8 mouse cellular contexts compared by ENCODE assay signal in genomic region chr10:121206002-121206742, GRCm38 (mm10).
DNase-seq lines count a peak whose midpoint lies in the region; ATAC-seq lines count a peak whose summit lies in the region.

No protein-coding gene starts in this region.

- H3K27me3 ChIP-seq in heart, embryonic 10.5 days (ENCODE audit: insufficient read depth, poor library complexity, severe bottlenecking) = no peaks in the 10 kb centered on the region
- peaks cover 31% of the 10 kb centered on the region for H3K27me3 ChIP-seq in forebrain, embryonic 14.5 days (replicated peaks; ENCODE audit: control insufficient read depth, insufficient read depth, low read length)
- no peaks in the 10 kb centered on the region for H3K27me3 ChIP-seq in hindbrain, embryonic 11.5 days (ENCODE audit: control insufficient read depth, insufficient read depth, low read length)
- H3K27me3 ChIP-seq in lung, embryonic 15.5 days = no peaks in the 10 kb centered on the region

- H3K36me3 ChIP-seq in heart, embryonic 10.5 days = no peaks in the 10 kb centered on the region
- H3K36me3 ChIP-seq in forebrain, embryonic 14.5 days (ENCODE audit: control insufficient read depth, insufficient read depth, low read length) = no peaks in the 10 kb centered on the region
- no peaks in the 10 kb centered on the region for H3K36me3 ChIP-seq in hindbrain, embryonic 11.5 days (ENCODE audit: control insufficient read depth, insufficient read depth, low read length)
- no peaks in the 10 kb centered on the region for H3K36me3 ChIP-seq in lung, embryonic 15.5 days

- no peak overlapping the region for H3K4me3 ChIP-seq in heart, embryonic 10.5 days
- no peak overlapping the region for H3K4me3 ChIP-seq in forebrain, embryonic 14.5 days (ENCODE audit: low read depth, low read length)
- H3K4me3 ChIP-seq in hindbrain, embryonic 11.5 days (ENCODE audit: low read depth, low read length) = no peak overlapping the region
- no peak overlapping the region for H3K4me3 ChIP-seq in lung, embryonic 15.5 days

- 49% methylated on average over 15 of the region's 15 CpGs for WGBS in heart, embryonic 10.5 days
- 4% methylated on average over 15 of the region's 15 CpGs for WGBS in forebrain, embryonic 14.5 days
- 14% methylated on average over 15 of the region's 15 CpGs for WGBS in hindbrain, embryonic 11.5 days
- 17% methylated on average over 15 of the region's 15 CpGs for WGBS in lung, embryonic 15.5 days

- ATAC-seq in forebrain, embryonic 14.5 days = peak; percentile 95
- ATAC-seq in hindbrain, embryonic 11.5 days (ENCODE audit: low FRiP score) = peak; percentile 89
- ATAC-seq in lung, embryonic 15.5 days (ENCODE audit: borderline replicate concordance, extremely low read depth, low FRiP score, low TSS enrichment) = peak; percentile 91

- no peak overlapping the region for H3K9ac ChIP-seq in forebrain, embryonic 14.5 days (ENCODE audit: low read length)
- H3K9ac ChIP-seq in hindbrain, embryonic 11.5 days (ENCODE audit: low read depth, low read length) = 0 out of 2 replicates have a peak overlapping the region, but pooled peaks have one; percentile 0
- no peak overlapping the region for H3K9ac ChIP-seq in lung, embryonic 15.5 days

- no peak overlapping the region for H3K27ac ChIP-seq in heart, embryonic 10.5 days
- H3K27ac ChIP-seq in forebrain, embryonic 14.5 days (ENCODE audit: low read depth, low read length) = no peak overlapping the region; the same call in 1 of the 2 replicates
- H3K27ac ChIP-seq in hindbrain, embryonic 11.5 days (ENCODE audit: low read depth, low read length) = peak overlapping the region; percentile 56
- peak overlapping the region; percentile 89 for H3K27ac ChIP-seq in lung, embryonic 15.5 days

- no peaks in the 10 kb centered on the region for H3K9me3 ChIP-seq in heart, embryonic 10.5 days
- H3K9me3 ChIP-seq in forebrain, embryonic 14.5 days (replicated peaks; ENCODE audit: control insufficient read depth, low read length) = no peaks in the 10 kb centered on the region
- no peaks in the 10 kb centered on the region for H3K9me3 ChIP-seq in hindbrain, embryonic 11.5 days (ENCODE audit: control insufficient read depth, low read length)
- H3K9me3 ChIP-seq in lung, embryonic 15.5 days = no peaks in the 10 kb centered on the region

- peak; percentile 95 for DNase-seq in heart, adult 11 months
- DNase-seq in heart, embryonic 10.5 days (ENCODE audit: low spot score) = no peak
- peak; percentile 91 for DNase-seq in forebrain, embryonic 14.5 days (ENCODE audit: low spot score)
- peak; percentile 66 for DNase-seq in hindbrain, embryonic 11.5 days (ENCODE audit: low spot score)
- DNase-seq in layer of hippocampus, adult 9-10 months (ENCODE audit: low spot score) = peak; percentile 18
- peak; percentile 33 for DNase-seq in retina, postnatal 7 days (ENCODE audit: low read depth, low spot score)
- no peak for DNase-seq in spleen, adult 12 weeks (ENCODE audit: low spot score)

- peak overlapping the region; percentile 9; the same call in 1 of the 2 replicates for H3K4me2 ChIP-seq in forebrain, embryonic 14.5 days (ENCODE audit: low read length)
- 0 out of 2 replicates have a peak overlapping the region, but pooled peaks have one; percentile 11 for H3K4me2 ChIP-seq in hindbrain, embryonic 11.5 days (replicated peaks; ENCODE audit: low read depth, low read length)
- peak overlapping the region; percentile 9 for H3K4me2 ChIP-seq in lung, embryonic 15.5 days

- H3K4me1 ChIP-seq in heart, embryonic 10.5 days = peaks cover 7% of the 10 kb centered on the region; the same call in 1 of the 2 replicates
- peaks cover 11% of the 10 kb centered on the region for H3K4me1 ChIP-seq in forebrain, embryonic 14.5 days (ENCODE audit: control insufficient read depth, insufficient read depth, low read length)
- H3K4me1 ChIP-seq in hindbrain, embryonic 11.5 days (replicated peaks; ENCODE audit: control insufficient read depth, insufficient read depth, low read length) = no peaks in the 10 kb centered on the region; the same call in 1 of the 2 replicates
- H3K4me1 ChIP-seq in lung, embryonic 15.5 days = peaks cover 19% of the 10 kb centered on the region

Comparison
In these comparisons a context has a peak if more than half of its experiments do, and no peak if none do; other contexts are left out.
1. DNase-seq: peak in heart, adult 11 months (single experiment), forebrain, embryonic 14.5 days (single experiment), hindbrain, embryonic 11.5 days (single experiment), layer of hippocampus, adult 9-10 months (single experiment) and retina, postnatal 7 days (single experiment); none in heart, embryonic 10.5 days (single experiment) and spleen, adult 12 weeks (single experiment).
2. H3K27ac ChIP-seq: peak in hindbrain, embryonic 11.5 days (single experiment) and lung, embryonic 15.5 days (single experiment); none in heart, embryonic 10.5 days (single experiment) and forebrain, embryonic 14.5 days (single experiment).
3. Peak in every context shown above with its lines, with median percentiles within 50 percentile points of each other: ATAC-seq and H3K4me2 ChIP-seq.